Mouse (Mus musculus) adrenal gland, postnatal 10 days (tissue): ENCODE results near the gene Tpk1. TPM values are rescaled to one million over a fixed set of nuclear protein-coding genes. Genes with fewer than 3 reads are reported as not detected.

Source experiments
- DNase-seq: peaks from one replicate; pipeline ENCODE4 v3.0.0; 2021; ENCODE audit warnings: mixed read lengths
- total RNA-seq, 2 experiments: library from RNA; stranded (reverse); gene quantifications; 2 replicates each; pipeline ENCODE4 v1.2.3; 2021

The Tpk1 gene
- total RNA-seq, 2 experiments from 2014 or later: 9.5 to 14.4 TPM

DNA sequence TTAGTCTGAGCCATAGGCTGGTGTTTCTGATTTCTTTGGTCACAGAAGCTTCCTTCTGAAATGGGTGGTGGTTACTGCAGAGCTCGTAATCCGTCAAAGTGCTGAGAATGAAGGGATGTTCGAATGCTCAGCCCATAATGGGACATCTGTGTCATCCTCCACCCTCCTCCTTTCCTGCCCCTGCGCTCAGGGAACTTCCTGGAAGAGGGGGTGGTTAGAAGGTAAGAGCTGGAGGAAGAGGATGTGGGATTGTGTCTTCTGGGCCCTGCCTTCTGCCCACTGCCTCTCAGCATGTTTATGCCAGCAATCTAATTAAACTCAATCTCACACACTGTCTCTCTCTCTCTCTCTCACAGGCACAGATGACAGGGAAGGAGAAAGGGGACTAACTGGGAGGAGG, 317.0 kb downstream of the Tpk1 start:
- no peak for DNase-seq

DNA sequence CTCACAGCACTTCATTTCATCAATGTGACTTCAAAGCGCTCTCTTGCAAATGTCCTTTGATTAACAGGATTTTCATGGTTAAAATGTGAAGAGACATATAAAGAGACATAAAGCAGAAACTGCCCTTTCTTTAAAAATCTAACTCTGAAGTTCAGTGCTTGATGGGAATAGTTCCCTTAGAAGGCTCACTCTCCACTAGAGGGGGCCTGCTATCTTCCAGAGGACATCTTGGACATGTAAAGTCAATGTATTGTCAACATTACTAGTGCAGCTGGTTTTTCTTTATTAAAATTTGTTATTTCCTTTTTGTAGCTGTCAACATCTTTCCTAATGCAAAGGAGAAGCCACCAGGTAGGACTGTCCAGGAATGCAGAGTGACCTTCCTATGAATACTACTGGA, 318.4 kb downstream of the Tpk1 start:
- no peak for DNase-seq

DNA sequence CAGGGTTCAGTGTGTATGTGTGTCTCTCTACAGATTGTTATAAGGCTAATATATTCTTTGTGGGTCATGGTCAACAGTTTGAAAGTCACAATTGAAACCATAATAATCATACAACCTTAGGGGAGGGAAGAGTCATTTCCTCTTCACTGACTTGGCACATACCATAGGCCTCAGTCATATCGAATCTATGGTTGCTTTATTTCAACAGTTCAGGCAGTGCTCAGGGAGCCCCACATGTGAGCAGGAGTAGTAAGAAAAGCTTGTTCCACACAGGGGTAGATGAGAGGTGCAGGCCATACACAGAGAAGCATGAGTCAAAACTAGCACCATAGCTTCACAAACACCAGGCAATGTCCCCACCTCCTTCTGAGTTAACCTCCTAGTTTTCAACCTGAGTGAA, 323.1 kb downstream of the Tpk1 start:
- no peak for DNase-seq

DNA sequence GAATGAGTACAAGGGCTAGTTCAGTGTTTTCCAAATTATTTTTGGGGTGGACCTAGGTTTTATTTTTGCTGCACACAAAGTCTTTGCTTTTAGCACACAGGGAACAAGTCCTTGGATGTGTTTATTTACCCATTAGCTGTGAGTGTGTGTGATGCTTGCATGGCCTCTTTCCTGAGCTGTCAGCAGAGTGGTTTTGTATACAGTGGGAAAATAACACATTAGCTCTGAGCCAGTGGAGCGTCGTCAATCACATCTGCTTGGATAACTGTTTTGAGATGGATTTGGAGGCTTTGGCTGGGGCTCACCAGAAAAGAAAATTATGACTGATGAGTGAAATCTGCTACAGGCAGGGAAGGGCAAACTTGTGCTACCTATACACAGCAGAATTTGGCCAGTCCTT, 323.7 kb downstream of the Tpk1 start:
- no peak for DNase-seq

DNA sequence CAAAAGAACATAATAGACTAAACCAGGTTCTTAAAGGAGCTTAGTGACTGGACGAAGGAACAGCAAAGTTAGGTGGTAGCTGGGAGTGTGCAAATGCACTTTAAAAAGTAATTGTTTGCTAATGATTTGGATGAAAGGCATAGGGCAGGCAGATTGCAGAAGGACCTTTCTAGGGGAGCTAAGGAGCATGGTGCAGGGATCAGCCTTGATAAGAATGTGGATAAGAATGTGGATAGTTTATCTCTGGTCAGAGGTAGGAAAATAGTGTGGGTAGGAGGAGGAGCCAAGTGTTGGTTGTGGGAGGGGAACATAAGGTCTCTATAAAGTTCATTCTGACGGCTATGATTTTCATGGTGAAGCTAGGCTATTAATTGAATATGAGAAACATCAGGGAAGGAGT, 327.3 kb downstream of the Tpk1 start:
- no peak for DNase-seq

DNA sequence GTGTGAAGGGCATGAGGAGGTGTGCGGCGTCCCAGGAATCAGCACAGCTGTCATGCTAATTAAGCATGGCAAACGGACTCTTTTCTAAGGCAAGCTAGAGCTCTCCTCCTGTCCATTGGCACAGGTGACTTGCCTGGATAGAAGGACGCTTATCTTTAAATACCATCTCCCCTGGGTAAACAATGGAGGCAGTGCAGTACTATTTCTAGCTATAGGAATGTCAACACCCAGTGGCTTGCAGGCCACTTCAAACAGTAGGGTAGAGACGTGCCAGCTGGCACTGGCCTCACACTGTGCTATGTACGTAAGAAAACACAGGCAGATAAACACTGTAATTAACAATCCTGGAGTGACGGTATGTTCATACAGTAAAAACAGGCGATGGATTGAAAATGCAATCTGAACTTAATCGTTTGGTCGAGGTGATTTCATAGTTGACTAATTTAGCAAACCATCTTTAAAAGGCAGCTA, 328.6 kb downstream of the Tpk1 start:
- peak; percentile 22 for DNase-seq

DNA sequence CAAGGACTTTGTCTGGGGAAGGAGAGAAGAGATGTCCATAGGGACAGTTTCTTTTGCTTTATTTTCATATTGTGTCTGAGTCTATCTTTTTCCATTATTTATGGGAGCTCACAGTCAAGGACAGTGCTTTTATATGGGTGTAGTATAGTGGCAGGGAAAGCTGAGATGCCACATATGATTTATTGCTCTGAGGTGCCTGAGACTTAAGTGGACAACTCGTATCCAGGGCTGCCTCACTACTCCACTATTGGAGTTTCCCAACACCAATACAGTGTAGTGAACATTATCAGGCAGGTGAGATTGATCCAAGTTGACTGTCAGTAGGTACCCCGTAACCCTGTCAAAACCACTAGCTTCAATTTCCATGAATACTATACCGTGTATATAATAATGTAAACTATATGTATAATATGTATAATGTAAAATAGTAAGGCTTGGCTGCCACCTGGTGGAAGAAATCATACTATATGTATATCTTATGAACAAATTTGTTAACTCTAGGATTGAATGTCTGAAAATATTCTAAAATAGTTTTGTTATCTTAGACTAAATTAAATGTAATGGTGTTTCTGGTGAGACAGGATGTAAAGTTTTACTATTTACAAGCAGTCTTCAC, 330.4 kb downstream of the Tpk1 start:
- DNase-seq: no peak

DNA sequence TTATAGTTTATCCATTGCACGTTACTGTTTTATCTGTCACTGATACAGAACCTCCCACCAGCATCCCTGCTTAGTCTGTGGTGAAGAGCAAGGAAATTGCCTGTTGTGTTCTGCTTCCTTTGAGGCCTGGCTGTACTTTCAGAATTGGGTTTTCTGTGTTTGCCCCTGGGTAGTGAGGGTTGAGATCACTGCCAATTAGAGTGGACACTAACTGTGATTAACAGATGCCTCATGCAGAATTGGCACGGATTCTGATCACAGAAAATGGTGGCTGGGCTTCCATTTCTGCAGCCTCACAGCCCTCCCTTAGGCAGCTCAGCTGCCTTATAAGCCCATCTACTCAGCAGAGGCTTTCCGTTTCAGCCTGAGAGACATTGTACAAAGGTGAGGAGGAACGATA, 332.6 kb downstream of the Tpk1 start:
- no peak for DNase-seq

DNA sequence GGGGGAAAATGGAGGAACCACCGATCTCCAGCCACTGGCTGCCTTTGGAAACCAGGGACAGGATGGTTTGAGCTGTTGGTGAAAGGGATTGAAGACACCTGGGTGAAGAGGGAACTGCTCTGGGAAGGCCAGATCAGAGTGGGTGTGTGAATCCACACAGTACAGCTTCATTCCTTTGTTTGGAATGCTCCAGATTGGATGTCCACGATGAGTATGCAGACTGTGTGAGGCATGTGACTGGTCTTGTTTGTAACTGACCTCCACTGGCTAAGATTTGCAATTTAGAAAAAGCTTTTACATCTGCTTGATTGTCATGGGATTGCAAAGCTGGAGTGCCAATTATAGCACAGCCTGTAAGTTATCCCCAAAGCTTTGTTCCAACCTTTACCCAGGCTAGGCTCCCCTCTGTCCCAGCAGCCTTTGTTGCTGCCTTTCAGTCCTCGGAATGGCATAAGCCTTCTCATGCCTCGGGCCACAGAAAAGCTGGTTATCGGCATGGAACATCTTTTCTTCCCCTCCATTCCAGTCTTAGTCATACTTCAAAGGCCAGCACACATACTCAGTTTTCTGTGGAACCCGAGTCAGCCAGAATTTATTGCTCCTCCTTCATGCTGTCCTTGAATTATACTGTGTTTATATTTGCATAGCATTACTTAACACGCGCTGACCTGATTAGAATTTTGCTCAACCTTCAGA, 353.0 kb downstream of the Tpk1 start:
- no peak for DNase-seq

DNA sequence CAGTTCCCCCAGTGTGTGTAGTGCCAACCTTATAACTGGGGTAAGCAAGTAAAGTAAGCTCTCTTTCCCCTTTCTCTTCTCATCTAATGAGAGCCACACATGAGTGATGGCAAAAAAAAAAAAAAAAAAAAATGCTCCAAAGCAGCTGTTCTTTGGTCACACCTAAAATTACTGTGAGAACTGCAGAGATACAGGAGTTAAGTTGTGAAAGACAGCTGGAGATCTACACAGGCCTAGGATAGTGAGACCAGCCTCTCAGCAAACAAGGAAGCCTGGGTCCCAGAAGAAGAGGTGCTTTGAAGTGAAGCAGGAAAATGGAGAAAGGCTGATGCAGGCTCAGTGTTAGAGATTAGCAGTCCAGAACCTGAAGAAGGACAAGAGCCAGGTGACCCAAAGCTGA, 353.5 kb downstream of the Tpk1 start:
- no peak for DNase-seq

DNA sequence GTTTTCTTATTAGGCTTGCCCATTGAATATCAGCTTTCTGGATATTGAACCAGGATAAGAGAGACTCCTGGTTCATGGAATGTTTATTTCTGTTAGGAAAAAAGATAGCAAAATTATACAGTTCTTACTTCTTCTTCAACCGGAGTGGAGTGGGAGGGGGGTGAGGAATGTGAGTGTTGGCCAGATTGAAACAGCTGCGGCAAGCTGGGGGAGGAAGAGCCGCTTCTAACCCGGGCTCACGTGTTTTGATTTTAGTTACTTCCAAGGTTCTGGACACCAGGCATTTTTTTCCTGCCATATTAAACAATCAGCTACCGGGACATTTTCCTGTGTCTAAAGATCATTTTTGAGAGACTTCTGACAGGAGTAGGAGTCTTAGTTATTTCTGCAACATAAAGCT, 356.0 kb downstream of the Tpk1 start:
- no peak for DNase-seq

DNA sequence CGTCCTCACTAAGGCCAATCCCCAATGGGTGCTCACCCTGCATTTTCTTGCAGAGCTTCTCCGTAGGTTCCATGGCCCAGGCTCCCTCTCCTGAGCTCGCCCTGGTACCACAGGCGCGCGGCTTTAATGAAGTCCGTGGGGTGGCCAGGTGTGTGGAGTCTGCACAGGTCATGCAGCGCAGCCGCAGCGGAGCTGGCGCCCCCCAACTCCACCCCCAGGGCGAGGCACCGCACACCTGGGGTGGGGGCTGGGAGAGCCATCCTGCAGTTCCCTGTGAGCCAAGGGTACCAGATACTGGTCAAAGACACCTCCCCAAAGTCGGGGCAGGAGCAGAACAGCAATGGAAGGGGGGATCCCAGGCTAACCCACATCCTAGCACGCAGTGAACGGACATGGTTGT, 356.6 kb downstream of the Tpk1 start, which contains the start of gene Nobox:
TSS of gene Nobox (minus strand) at position 101 of the 400 bp plus-strand sequence.
- DNase-seq: no peak

DNA sequence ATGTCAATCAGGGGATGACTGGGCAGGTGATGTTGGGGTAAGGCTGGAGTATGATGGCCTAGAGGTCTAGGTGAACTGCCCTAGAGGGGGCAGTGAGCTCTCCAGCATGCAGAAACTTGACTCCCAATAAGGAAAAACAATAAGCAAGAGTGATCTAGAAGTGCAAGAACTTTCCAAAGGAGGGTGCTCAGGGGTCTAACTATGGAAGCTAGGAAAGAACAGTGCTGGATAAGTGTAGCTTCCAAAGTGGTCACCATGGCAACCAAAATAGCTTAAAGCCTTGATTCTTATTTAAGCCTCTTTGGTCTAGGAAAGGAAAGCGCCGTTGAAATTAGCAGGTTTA, 368.6 kb downstream of the Tpk1 start:
- DNase-seq: no peak

DNA sequence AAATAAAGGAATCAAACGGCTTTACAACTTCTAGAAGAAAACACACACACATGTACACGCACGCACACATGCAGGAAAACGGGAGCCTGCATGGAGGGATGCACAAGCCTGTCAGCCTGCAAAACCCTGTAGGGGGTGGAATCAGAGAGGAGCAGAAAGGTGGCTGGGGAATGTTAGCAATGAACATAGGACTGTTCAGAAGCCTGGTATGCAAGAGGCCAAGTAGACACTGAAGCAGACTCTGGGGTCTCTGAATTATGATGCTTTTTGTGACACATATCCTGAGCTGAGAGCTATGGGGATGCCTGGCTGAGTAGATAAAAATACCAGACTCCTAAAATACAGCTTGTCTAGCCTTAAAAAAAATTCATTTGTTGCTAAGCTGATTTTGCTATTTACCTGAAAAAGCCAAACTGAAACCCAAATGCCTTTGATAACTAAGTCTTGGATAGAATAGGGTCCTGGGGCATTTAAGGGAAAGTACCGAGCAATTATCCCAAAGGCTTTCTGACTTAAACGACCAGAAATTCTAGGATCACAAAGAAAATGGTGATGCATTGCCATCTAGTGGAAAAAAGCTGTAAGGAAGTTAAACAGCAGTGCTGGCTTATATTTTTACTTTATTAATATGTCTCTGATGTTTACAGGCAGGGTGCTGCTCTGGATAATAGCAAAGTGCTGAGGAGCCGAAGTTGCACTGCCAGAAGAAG, 369.1 kb downstream of the Tpk1 start:
- DNase-seq: peak; percentile 14

DNA sequence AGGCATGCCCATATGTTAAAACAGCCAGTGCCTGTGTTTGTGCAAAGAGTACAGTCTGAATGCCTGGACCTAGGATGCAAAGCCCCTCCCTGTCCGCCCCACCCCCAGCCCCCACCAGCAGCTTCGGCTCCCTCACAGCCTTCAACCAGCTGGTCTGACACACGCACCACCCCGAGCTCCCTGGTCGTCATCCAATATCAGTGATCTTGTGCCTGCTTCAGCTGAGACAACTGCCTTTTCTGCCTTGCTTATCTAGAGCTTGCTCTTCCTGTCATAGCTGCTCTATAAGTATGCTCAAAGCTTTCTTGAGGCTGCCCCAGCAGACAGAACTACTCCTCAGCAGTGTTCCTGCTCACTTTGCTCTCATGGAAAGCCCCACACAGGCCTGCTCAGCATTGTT, 370.2 kb downstream of the Tpk1 start:
- DNase-seq: no peak
